Mouse (Mus musculus) megakaryocyte, embryonic 14.5 days (primary cell): ENCODE measurements at regions not wholly inside any gene's neighbourhood (a gene's known extent, or its start where the extent isn't known, plus 50 kb on each side); places are given as distances from the start of the nearest gene placed in this dataset.

Source experiments
- H3K27me3 ChIP-seq: replicated peaks from 2 replicates; pipeline ENCODE3; 2012; ENCODE audit warnings: inconsistent platforms
- H3K36me3 ChIP-seq: replicated peaks from 2 replicates; pipeline ENCODE3; 2012; ENCODE audit warnings: low read length, inconsistent platforms, mixed read lengths
- H3K4me1 ChIP-seq: 2 replicates; pipeline ENCODE4 v1.6.1; 2012; ENCODE audit warnings: inconsistent platforms
- H3K4me3 ChIP-seq: replicated peaks from 2 replicates; pipeline ENCODE3; 2012; ENCODE audit warnings: moderate library complexity, mild to moderate bottlenecking, inconsistent platforms
- H3K9me3 ChIP-seq: 2 replicates; pipeline ENCODE4 v1.6.1; 2012; ENCODE audit warnings: inconsistent platforms
- FLI1 ChIP-seq: IDR thresholded peaks from 2 replicates; pipeline ENCODE4 v1.6.1; 2012; ENCODE audit warnings: low read length, inconsistent platforms, mixed read lengths
- GATA1 ChIP-seq: IDR thresholded peaks from 3 replicates; pipeline ENCODE4 v1.6.1; 2012; ENCODE audit warnings: mixed read lengths, low read length, inconsistent platforms, borderline replicate concordance

DNA sequence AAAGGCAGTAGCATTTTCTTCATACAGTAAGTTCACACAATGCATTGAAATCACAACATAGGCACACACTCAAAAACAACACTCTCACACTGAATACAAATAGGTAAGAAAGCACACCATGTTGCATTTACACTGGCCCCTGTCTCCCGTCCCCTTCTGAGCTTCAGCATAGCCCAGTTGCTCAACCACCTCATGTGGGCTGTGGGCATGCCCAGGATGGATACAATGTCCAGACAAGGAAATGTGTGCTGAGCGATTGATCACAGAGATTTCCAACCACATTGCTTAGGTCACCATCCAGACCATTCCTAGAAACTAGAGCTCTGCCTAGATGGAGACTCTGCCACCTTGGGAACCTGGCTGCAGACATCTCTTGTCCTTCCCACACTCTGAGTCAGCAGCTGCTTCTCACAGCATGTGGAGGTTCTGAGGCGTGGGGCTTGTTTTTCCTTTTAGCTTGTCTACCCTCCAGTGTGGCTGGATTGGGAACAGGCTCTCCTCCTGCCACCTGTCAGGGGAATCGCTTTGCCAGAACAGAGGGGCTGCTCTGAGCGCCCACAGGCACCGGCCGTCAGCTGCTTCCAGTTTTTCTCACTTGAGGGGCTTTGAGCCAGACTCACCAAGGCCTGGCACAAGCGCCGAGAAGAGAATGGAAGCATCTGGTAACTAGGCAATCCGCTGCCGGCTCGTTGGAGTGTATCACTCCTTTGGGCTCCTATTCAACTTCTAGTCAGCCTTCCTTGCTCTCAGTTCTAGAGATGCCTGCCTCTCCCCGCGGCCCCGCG, 642.5 kb downstream of the Pard3 start:
- no peaks in the 10 kb centered on the region for H3K36me3 ChIP-seq
- H3K4me1 ChIP-seq: no peaks in the 10 kb centered on the region
- peaks cover 3% of the 10 kb centered on the region for H3K27me3 ChIP-seq
- TF ChIP-seq GATA1: no peak
- no peak for TF ChIP-seq FLI1
- no peak overlapping the region for H3K4me3 ChIP-seq
- H3K9me3 ChIP-seq: no peaks in the 10 kb centered on the region

DNA sequence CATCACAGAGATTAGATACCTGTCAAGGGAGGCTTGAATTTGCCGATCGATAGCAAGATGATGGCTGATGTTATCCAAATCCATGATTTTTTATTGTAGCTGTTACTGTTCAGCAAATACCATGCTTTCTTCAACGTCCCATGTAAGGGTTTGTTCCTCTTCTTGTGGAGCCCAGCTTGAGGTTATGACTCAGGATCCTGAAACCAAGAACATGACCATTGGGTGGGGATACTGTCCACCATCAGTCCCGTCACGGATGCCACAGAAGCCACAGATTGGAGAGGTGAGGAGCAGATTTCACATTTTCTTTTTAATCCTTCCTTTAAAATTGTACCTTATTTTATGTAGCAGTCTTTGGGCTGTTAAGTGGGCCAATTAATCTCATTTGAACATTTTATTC, 645.7 kb downstream of the Pard3 start:
- Histone ChIP-seq H3K36me3 (no peaks in the 10 kb centered on the region), H3K4me3 (no peak overlapping the region), H3K9me3 (no peaks in the 10 kb centered on the region), H3K4me1 (no peaks in the 10 kb centered on the region), H3K27me3 (peaks cover 8% of the 10 kb centered on the region)
- TF ChIP-seq GATA1: no peak
- TF ChIP-seq FLI1: no peak

DNA sequence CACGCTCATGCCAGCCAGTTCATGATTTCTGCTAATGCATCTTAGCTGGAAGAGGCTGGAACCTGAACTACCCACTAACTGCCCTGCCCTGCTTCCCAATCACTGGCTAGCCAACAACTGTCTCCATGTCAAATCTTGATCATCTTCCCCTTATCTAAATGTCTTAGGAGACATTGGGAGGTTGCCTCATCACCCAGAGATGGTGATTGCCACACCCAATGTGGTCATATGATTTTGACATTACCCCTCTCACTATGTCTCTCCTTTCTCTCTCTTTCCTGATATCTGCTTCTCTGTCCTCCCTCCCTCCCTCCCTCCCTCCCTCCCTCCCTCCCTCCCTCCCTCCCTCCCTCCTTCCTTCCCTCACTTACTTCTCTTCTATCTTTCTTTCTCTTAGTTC, 643.3 kb upstream of the Nrp1 start:
- Histone ChIP-seq H3K36me3 (no peaks in the 10 kb centered on the region), H3K27me3 (peaks cover 10% of the 10 kb centered on the region), H3K4me3 (no peak overlapping the region), H3K4me1 (no peaks in the 10 kb centered on the region), H3K9me3 (no peaks in the 10 kb centered on the region)
- no peak for TF ChIP-seq FLI1
- TF ChIP-seq GATA1: no peak

DNA sequence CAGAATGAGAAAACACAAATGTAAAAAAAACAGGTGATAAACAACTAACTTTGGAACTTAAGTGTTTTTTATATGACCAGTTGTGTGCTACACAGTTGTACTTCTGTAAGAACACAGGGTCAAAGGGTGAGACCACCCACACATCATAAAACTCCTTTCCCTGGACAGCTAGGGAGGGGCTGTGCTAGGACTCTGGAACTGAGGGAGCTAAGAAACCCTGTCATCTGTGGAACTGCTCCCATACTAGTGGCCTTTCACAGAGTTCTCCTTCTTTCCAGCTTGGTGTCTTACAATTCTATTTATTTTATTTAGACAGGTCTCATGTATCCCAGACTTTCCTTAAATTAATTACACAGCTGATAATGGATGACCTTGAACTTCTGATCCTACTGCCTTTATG, 640.4 kb upstream of the Nrp1 start:
- TF ChIP-seq GATA1: no peak
- TF ChIP-seq FLI1: no peak
- Histone ChIP-seq H3K27me3 (peaks cover 16% of the 10 kb centered on the region), H3K36me3 (no peaks in the 10 kb centered on the region), H3K9me3 (no peaks in the 10 kb centered on the region), H3K4me3 (no peak overlapping the region), H3K4me1 (0 out of 2 replicates have a peak, but pooled peaks cover 3% of the 10 kb centered on the region)

DNA sequence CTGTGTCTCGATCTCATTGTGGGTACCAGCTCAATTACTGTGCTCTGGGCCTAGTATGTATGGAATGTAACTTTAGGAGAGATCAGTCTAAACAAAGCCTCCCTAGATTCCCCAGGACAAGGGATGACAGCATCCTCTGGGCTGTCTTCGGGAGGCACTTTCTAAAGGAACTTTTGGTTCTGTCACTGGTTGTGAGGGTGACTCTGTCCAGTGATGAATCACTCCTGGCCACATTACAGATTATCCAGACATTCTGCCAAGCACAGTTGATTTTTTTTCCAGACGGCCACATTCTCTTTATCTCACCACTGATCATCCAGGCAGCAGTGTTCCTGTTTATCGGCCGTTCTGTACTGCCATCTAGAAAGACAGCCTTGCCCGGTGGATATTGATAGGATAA, 638.5 kb upstream of the Nrp1 start:
- no peak for TF ChIP-seq FLI1
- no peak for TF ChIP-seq GATA1
- Histone ChIP-seq H3K9me3 (no peaks in the 10 kb centered on the region), H3K4me3 (no peak overlapping the region), H3K36me3 (no peaks in the 10 kb centered on the region), H3K4me1 (0 out of 2 replicates have a peak, but pooled peaks cover 3% of the 10 kb centered on the region), H3K27me3 (peaks cover 13% of the 10 kb centered on the region)

DNA sequence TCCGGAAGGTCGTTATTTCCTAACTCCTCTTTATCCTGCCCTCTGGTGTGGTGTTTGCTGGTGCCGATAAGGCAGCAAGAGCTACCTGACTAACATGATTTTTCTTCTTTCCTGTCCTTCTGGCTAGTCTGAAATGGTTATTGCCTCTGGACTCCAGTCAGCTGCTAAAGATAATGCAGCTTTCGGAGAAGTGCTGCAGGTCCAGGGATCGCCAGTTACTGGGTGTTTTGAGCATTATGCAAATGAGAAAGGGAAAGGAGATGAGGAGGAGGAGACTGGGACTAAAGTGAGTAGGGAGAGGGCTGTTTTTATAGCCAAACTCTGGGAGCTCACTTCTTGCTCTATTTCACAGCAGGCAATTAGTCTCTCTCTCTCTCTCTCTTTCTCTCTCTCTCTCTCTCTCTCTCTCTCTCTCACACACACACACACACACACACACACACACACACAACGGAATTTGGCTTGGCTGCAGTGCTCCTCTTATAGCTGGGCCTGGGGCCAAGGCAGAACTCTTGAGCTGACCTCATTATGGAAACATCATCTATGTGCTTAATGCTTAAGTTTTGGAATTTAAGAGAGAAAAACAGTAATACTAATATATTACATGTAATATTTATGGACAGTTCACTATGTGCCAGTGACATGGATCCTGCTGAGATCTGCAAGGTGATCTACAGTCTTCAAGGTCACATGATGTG, 637.7 kb upstream of the Nrp1 start:
- no peak for TF ChIP-seq GATA1
- no peak for TF ChIP-seq FLI1
- H3K4me3 ChIP-seq: no peak overlapping the region
- no peaks in the 10 kb centered on the region for H3K36me3 ChIP-seq
- H3K9me3 ChIP-seq: no peaks in the 10 kb centered on the region
- 0 out of 2 replicates have a peak, but pooled peaks cover 3% of the 10 kb centered on the region for H3K4me1 ChIP-seq
- H3K27me3 ChIP-seq: peaks cover 13% of the 10 kb centered on the region

DNA sequence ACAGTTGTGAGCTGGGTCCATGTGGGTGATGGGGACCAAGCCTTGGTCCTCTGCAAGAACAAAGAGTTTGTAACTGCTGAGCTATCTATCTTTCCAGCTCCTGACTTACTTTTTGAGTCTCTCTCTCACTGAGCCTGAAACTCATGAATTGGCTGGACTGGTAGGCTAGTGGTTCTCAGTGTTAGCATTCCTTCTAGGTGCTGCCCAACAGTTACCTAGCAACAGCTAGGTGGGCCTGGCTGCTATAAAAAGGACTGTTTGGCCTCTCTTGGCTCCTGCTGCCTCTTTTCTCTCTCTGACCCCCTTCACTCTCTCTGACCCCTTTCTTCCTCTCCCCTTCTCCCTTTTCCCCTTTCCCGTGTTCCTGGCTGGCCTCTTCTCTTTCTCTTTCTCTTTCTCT, 636.8 kb upstream of the Nrp1 start:
- Histone ChIP-seq H3K4me1 (0 out of 2 replicates have a peak, but pooled peaks cover 3% of the 10 kb centered on the region), H3K9me3 (peaks cover 4% of the 10 kb centered on the region), H3K4me3 (no peak overlapping the region), H3K36me3 (no peaks in the 10 kb centered on the region), H3K27me3 (peaks cover 12% of the 10 kb centered on the region)
- TF ChIP-seq GATA1 (no peak), FLI1 (no peak)

DNA sequence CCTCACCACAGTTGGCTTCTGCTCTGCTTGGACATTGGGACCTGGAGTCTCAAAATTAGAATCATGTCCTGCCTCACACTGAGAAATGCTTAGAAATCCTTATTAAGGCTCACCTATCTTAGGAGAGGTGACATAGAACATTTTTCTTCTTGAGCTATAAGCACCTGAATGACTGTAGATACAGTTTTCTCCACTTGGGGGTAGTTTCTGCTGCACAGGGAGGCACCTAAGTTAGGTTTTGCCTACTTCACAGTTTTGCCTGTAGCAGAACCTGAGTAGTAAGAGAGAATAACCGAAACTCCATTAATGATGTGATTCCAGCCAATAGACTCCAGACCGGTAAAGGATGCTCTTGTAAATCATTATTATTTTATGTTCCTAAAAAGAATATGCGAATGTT, 624.3 kb upstream of the Nrp1 start:
- H3K27me3 ChIP-seq: peaks cover 2% of the 10 kb centered on the region
- no peaks in the 10 kb centered on the region for H3K4me1 ChIP-seq
- no peaks in the 10 kb centered on the region for H3K9me3 ChIP-seq
- no peak overlapping the region for H3K4me3 ChIP-seq
- H3K36me3 ChIP-seq: no peaks in the 10 kb centered on the region
- TF ChIP-seq FLI1 (no peak), GATA1 (no peak)

DNA sequence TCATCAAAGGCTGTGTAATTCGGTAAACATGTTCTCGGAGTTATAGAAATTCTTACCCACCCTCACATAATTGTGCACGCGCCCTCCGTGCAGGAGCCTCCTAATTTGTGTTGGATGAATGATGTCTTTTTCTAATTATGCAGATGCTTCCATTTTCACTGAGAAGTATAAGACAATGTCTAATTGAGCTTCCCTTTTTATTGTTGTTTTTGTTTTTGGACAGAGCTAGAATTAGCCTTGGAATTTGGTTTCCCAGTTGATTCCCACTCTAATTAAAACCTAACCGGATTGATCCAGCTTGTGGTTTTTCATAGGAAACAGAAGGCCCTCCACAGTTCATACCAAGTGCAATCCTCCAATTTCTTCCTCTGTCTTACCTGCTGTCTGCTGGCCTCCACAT, 616.2 kb upstream of the Nrp1 start:
- peaks cover 2% of the 10 kb centered on the region for H3K27me3 ChIP-seq
- H3K9me3 ChIP-seq: peaks cover 3% of the 10 kb centered on the region; the same call in 1 of the 2 replicates
- TF ChIP-seq FLI1: no peak
- no peak for TF ChIP-seq GATA1
- H3K4me3 ChIP-seq: no peak overlapping the region
- peaks cover 8% of the 10 kb centered on the region for H3K4me1 ChIP-seq
- H3K36me3 ChIP-seq: no peaks in the 10 kb centered on the region

DNA sequence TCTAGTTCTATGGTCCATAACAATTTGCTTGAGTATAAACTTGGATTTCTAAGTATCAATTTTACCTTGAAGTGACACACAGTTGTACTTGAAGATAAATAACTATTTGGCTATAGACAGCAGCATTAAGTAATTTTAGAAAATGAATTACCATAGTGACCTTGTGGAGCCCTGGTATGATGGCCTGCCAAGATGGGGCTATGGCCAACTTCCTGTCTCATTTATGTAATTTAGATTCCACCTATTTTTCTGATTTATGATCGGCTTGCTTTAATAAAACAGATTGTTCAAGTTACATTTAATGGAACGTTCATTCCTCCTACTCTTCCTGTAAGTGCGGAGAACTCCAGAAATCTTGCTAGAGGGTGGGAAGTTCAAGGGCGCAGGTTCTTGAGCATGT, 613.2 kb upstream of the Nrp1 start:
- H3K4me3 ChIP-seq: no peak overlapping the region
- H3K4me1 ChIP-seq: peaks cover 8% of the 10 kb centered on the region
- peaks cover under 1% of the 10 kb centered on the region for H3K27me3 ChIP-seq
- H3K36me3 ChIP-seq: no peaks in the 10 kb centered on the region
- no peak for TF ChIP-seq GATA1
- no peak for TF ChIP-seq FLI1
- peaks cover 3% of the 10 kb centered on the region; the same call in 1 of the 2 replicates for H3K9me3 ChIP-seq
